Comparison of ENCODE assay signal across 14 mouse cellular contexts in the genomic region with DNA sequence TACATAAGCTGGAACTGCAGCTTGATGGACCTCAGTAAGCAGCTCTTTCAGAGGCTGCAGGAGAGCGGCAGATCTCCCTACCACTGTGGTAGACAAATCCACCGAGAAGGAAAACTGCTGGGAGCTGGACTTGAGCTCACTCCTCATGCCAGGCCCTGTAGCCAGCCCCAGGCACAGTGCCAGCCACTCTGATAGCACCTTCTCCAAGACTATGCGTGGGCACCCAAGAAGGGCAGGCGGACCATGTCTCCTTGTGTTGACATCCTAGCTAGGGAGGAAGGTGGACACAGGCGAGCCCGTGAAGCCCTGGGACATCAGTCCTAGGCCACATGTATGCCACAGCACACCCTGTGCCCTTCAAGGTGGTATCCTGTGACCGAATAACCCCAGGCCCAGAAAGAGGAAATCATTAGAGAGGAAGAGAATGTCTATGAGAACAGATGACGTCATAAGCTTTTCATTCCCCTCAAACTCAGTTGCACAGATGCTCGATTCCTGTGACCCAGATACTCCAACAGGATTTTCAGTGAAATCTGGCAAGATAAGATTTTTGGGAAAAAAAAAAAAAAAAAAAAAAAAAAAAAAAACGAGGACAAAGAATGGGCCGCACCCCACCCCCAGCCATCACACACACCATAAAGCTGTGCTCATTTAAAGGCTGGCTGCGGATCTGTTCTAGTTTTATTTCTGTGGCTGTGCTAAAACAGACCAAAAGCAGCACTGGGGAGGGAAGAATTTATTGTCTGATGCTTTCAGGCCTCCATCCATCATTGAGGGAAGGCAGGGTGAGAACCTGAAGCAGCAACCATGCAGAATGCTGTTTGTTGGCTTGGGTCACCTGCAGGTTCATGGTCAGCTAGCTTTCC. TPM values are rescaled to one million over a fixed set of nuclear protein-coding genes. Genes with fewer than 3 reads are reported as not detected.
A peak's percentile ranks its signal among the peaks of the same experiment; 100 is the strongest.
DNase-seq lines count a peak whose midpoint lies in the region; ATAC-seq and TF ChIP-seq lines count a peak whose summit lies in the region.
"Had no signal": no experiment of that assay in that cellular context is flagged by ENCODE, and none has a peak within 500 bp of the region (broad histone marks: within the 10 kb centered on the region; RNA-seq: fewer than 3 reads in every experiment).

No protein-coding gene starts in this region.

- peak; percentile 15; the same call in 1 of the 2 replicates for ATAC-seq in hindbrain, postnatal 0 days
- no peak for ATAC-seq in hindbrain, embryonic 11.5 days (ENCODE audit: low FRiP score)
- no peak for ATAC-seq in forebrain, embryonic 14.5 days
- ATAC-seq in neural tube, embryonic 15.5 days (ENCODE audit: low FRiP score): 0 out of 2 replicates have a peak, but pooled peaks have one; percentile 12
- no peak for ATAC-seq in activated CD4-positive, CD25-positive, alpha-beta regulatory T cell, adult 4 months
- ATAC-seq: CD4-positive, CD25-positive, alpha-beta regulatory T cell, adult 4 months; intestine, postnatal 0 days had no signal

- no peaks in the 10 kb centered on the region for H3K27me3 ChIP-seq in hindbrain, postnatal 0 days (ENCODE audit: insufficient read depth, low read length)
- H3K27me3 ChIP-seq in hindbrain, embryonic 11.5 days (ENCODE audit: control insufficient read depth, insufficient read depth, low read length): no peaks in the 10 kb centered on the region
- H3K27me3 ChIP-seq in forebrain, embryonic 14.5 days (replicated peaks; ENCODE audit: control insufficient read depth, insufficient read depth, low read length): no peaks in the 10 kb centered on the region
- no peaks in the 10 kb centered on the region for H3K27me3 ChIP-seq in neural tube, embryonic 15.5 days (replicated peaks)
- H3K27me3 ChIP-seq: heart, embryonic 13.5 days; liver, embryonic 15.5 days had no signal

- H3K4me1 ChIP-seq in hindbrain, postnatal 0 days (ENCODE audit: insufficient read depth, low read length): peaks cover 17% of the 10 kb centered on the region
- peaks cover 13% of the 10 kb centered on the region for H3K4me1 ChIP-seq in hindbrain, embryonic 11.5 days (replicated peaks; ENCODE audit: control insufficient read depth, insufficient read depth, low read length)
- peaks cover 45% of the 10 kb centered on the region for H3K4me1 ChIP-seq in forebrain, embryonic 14.5 days (ENCODE audit: control insufficient read depth, insufficient read depth, low read length)
- peaks cover 42% of the 10 kb centered on the region for H3K4me1 ChIP-seq in neural tube, embryonic 15.5 days
- H3K4me1 ChIP-seq: liver, embryonic 15.5 days had no signal

- no peak overlapping the region for H3K4me2 ChIP-seq in hindbrain, postnatal 0 days (ENCODE audit: low read depth, low read length)
- no peak overlapping the region for H3K4me2 ChIP-seq in hindbrain, embryonic 11.5 days (replicated peaks; ENCODE audit: low read depth, low read length)
- H3K4me2 ChIP-seq in forebrain, embryonic 14.5 days (ENCODE audit: low read length): no peak overlapping the region
- H3K4me2 ChIP-seq in neural tube, embryonic 15.5 days: no peak overlapping the region
- H3K4me2 ChIP-seq: heart, embryonic 13.5 days; liver, embryonic 15.5 days had no signal

- no peak overlapping the region for H3K9ac ChIP-seq in hindbrain, postnatal 0 days (replicated peaks; ENCODE audit: low read length)
- H3K9ac ChIP-seq in hindbrain, embryonic 11.5 days (ENCODE audit: low read depth, low read length): no peak overlapping the region
- H3K9ac ChIP-seq in forebrain, embryonic 14.5 days (ENCODE audit: low read length): no peak overlapping the region
- no peak overlapping the region for H3K9ac ChIP-seq in neural tube, embryonic 15.5 days (replicated peaks)
- H3K9ac ChIP-seq: heart, embryonic 13.5 days; liver, embryonic 15.5 days had no signal

- peaks cover 30% of the 10 kb centered on the region; the same call in 1 of the 2 replicates for H3K36me3 ChIP-seq in hindbrain, postnatal 0 days (ENCODE audit: insufficient read depth, low read length)
- H3K36me3 ChIP-seq in hindbrain, embryonic 11.5 days (ENCODE audit: control insufficient read depth, insufficient read depth, low read length): no peaks in the 10 kb centered on the region
- H3K36me3 ChIP-seq in forebrain, embryonic 14.5 days (ENCODE audit: control insufficient read depth, insufficient read depth, low read length): peaks cover 49% of the 10 kb centered on the region
- H3K36me3 ChIP-seq in neural tube, embryonic 15.5 days: peaks cover 51% of the 10 kb centered on the region
- H3K36me3 ChIP-seq: heart, embryonic 13.5 days; liver, embryonic 15.5 days had no signal

- TF ChIP-seq CTCF in hindbrain, postnatal 0 days (IDR thresholded peaks at IDR 0.05; ENCODE audit: low read depth): no peak

- DNase-seq in hindbrain, postnatal 0 days (ENCODE audit: low spot score): peak; percentile 42
- DNase-seq in hindbrain, embryonic 11.5 days (ENCODE audit: low spot score): no peak
- DNase-seq in cerebellum, adult 11 months: peak; percentile 72
- no peak for DNase-seq in forebrain, embryonic 14.5 days (ENCODE audit: low spot score)
- no peak for DNase-seq in thymus, adult 18-20 months
- DNase-seq in kidney, adult 18-20 months: no peak
- DNase-seq: midbrain, embryonic 14.5 days had no signal

- H3K27ac ChIP-seq in hindbrain, postnatal 0 days: peak overlapping the region; percentile 76; the same call in 1 of the 2 replicates
- no peak overlapping the region for H3K27ac ChIP-seq in hindbrain, embryonic 11.5 days (ENCODE audit: low read depth, low read length)
- H3K27ac ChIP-seq in forebrain, embryonic 14.5 days (ENCODE audit: low read depth, low read length): peak overlapping the region; percentile 52; the same call in 1 of the 2 replicates
- H3K27ac ChIP-seq in neural tube, embryonic 15.5 days (replicated peaks): peak overlapping the region; percentile 63
- H3K27ac ChIP-seq: liver, embryonic 15.5 days had no signal

- H3K4me3 ChIP-seq in hindbrain, postnatal 0 days (ENCODE audit: low read length): no peak overlapping the region
- no peak overlapping the region for H3K4me3 ChIP-seq in hindbrain, embryonic 11.5 days (ENCODE audit: low read depth, low read length)
- no peak overlapping the region for H3K4me3 ChIP-seq in forebrain, embryonic 14.5 days (ENCODE audit: low read depth, low read length)
- H3K4me3 ChIP-seq in neural tube, embryonic 15.5 days (replicated peaks): no peak overlapping the region
- H3K4me3 ChIP-seq: heart, embryonic 13.5 days; liver, embryonic 15.5 days had no signal

- H3K9me3 ChIP-seq in hindbrain, postnatal 0 days (ENCODE audit: low read length): no peaks in the 10 kb centered on the region
- H3K9me3 ChIP-seq in hindbrain, embryonic 11.5 days (ENCODE audit: control insufficient read depth, low read length): no peaks in the 10 kb centered on the region
- no peaks in the 10 kb centered on the region for H3K9me3 ChIP-seq in forebrain, embryonic 14.5 days (replicated peaks; ENCODE audit: control insufficient read depth, low read length)
- no peaks in the 10 kb centered on the region for H3K9me3 ChIP-seq in neural tube, embryonic 15.5 days (replicated peaks)
- H3K9me3 ChIP-seq: heart, embryonic 13.5 days; liver, embryonic 15.5 days had no signal

- 67% methylated on average over 11 of the region's 12 CpGs for WGBS in hindbrain, postnatal 0 days
- WGBS in hindbrain, embryonic 11.5 days: 89% methylated on average over 12 of the region's 12 CpGs
- WGBS in forebrain, embryonic 14.5 days: 66% methylated on average over 12 of the region's 12 CpGs
- 77% methylated on average over 12 of the region's 12 CpGs for WGBS in neural tube, embryonic 15.5 days

RNA-seq across cellular contexts. Expression of a gene that starts 18.1 kb away (rescaled TPM):
- 600 and 696 TPM in 2 replicates for total RNA-seq in hindbrain, postnatal 0 days (2014; rRNA removed)
- 651 and 675 TPM in 2 replicates for polyA plus RNA-seq in hindbrain, postnatal 0 days (2015; fragmentation: Nextera tagmentation; extraction: Ambion mirVana)
- polyA plus RNA-seq in hindbrain, embryonic 11.5 days (2014; fragmentation: Nextera tagmentation; extraction: Ambion mirVana): 72.0 and 82.8 TPM in 2 replicates
- polyA plus RNA-seq in forebrain, embryonic 14.5 days (2014; fragmentation: Nextera tagmentation; extraction: Ambion mirVana): 182 and 247 TPM in 2 replicates
- 433 and 485 TPM in 2 replicates for polyA plus RNA-seq in neural tube, embryonic 15.5 days (2015; fragmentation: Nextera tagmentation; extraction: Ambion mirVana)
- not detected for polyA plus RNA-seq in activated CD4-positive, CD25-positive, alpha-beta regulatory T cell, adult 4 months (2017; shearing (Covaris generic))
- polyA plus RNA-seq: CD4-positive, CD25-positive, alpha-beta regulatory T cell, adult 4 months had no signal

RNA-seq across cellular contexts. Expression of a gene that starts 51.4 kb away (rescaled TPM):
- not detected in 2 replicates for total RNA-seq in hindbrain, postnatal 0 days (2014; rRNA removed)
- polyA plus RNA-seq in hindbrain, postnatal 0 days (2015; fragmentation: Nextera tagmentation; extraction: Ambion mirVana): not detected in 2 replicates
- polyA plus RNA-seq in hindbrain, embryonic 11.5 days (2014; fragmentation: Nextera tagmentation; extraction: Ambion mirVana): not detected in 2 replicates
- not detected in 2 replicates for polyA plus RNA-seq in forebrain, embryonic 14.5 days (2014; fragmentation: Nextera tagmentation; extraction: Ambion mirVana)
- not detected in 2 replicates for polyA plus RNA-seq in neural tube, embryonic 15.5 days (2015; fragmentation: Nextera tagmentation; extraction: Ambion mirVana)
- not detected for polyA plus RNA-seq in activated CD4-positive, CD25-positive, alpha-beta regulatory T cell, adult 4 months (2017; shearing (Covaris generic))
- total RNA-seq: layer of hippocampus, postnatal 14 days had no signal
- polyA plus RNA-seq: CD4-positive, CD25-positive, alpha-beta regulatory T cell, adult 4 months; heart, embryonic 13.5 days; midbrain, embryonic 14.5 days had no signal

Comparison
In these comparisons a context has a peak if more than half of its experiments do, and no peak if none do; other contexts are left out.
1. ATAC-seq: peak in hindbrain, postnatal 0 days (single experiment) and neural tube, embryonic 15.5 days (single experiment); none in hindbrain, embryonic 11.5 days (single experiment), forebrain, embryonic 14.5 days (single experiment) and activated CD4-positive, CD25-positive, alpha-beta regulatory T cell, adult 4 months (single experiment).
2. DNase-seq: peak in hindbrain, postnatal 0 days (single experiment) and cerebellum, adult 11 months (single experiment); none in hindbrain, embryonic 11.5 days (single experiment), forebrain, embryonic 14.5 days (single experiment), thymus, adult 18-20 months (0 of 2) and kidney, adult 18-20 months (single experiment).
3. RNA of a gene that starts 18.1 kb away (polyA plus RNA-seq): 651 to 675 TPM in hindbrain, postnatal 0 days, 433 to 485 TPM in neural tube, embryonic 15.5 days, 182 to 247 TPM in forebrain, embryonic 14.5 days and 72.0 to 82.8 TPM in hindbrain, embryonic 11.5 days; not detected in activated CD4-positive, CD25-positive, alpha-beta regulatory T cell, adult 4 months; every median in the first group is over 10 times any median in the second.